Mouse (Mus musculus): ENCODE measurements around the gene Pdha2.

- no peak for TF ChIP-seq POLR2A (IDR thresholded peaks at IDR 0.05; ENCODE audit: extremely low read depth, insufficient read depth, low read length)
- no peak for TF ChIP-seq CTCF (IDR thresholded peaks at IDR 0.05; ENCODE audit: low read depth, low read length)
Observed at GRCm38 (mm10) chr3:141160986-141161385, 51.2 kb downstream of the Pdha2 start.
